Mouse (Mus musculus) spleen, postnatal 10 days (tissue): ENCODE measurements at regions not wholly inside any gene's neighbourhood (a gene's known extent, or its start where the extent isn't known, plus 50 kb on each side); places are given as distances from the start of the nearest gene placed in this dataset.

Experiments used
- DNase-seq, 2 experiments: peaks; one replicate each; pipeline ENCODE4 v3.0.0; 2021 to 2022; ENCODE audit warnings: low spot score in 2 of 2

DNA sequence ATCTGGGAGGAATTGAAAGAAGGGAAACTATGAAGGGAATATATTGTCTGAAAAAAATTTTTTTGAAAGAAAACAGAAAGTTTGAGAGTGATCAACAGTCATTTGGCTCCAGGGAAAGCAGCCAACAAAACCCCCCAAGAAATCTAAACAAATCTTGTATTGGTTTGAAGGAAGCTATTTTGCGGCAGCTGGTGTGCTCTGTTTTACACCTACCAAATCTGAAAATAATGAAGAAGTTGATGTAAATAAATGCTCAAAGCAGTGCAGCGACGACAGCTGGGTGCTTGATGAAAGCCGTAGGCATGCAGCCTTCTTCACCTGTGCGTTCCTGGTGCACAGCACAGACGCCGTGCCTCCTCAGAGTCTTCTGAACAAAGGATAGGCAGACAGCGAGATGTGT lies 488.2 kb downstream of the Tmem132b start:
- no peak for DNase-seq

DNA sequence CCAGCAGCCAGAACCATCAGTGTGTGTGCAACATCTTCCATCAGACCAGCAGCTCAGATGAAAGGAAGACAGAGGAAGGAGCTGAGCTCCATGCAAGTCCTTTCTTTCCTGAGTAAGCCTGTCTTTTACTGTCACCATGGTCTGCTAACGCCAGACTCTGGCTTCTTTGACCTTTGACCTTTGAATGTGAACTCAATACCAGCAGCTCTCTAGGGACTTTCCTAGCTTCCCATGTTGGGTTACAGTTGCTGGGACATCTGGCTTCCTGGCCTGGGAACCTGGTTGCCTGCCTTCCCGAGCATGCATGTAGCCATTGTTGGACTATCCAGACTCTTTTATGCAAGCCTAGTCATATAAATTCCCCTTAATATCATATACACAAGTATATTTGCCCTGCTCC lies 492.3 kb downstream of the Tmem132b start:
- DNase-seq: no peak

GRCm38 (mm10) chr5:126034846-126035245 lies 503.3 kb downstream of the Tmem132b start:
- DNase-seq: no peak

- DNase-seq: no peak
Measured at GRCm38 (mm10) chr5:126036686-126037085, 505.1 kb downstream of the Tmem132b start.

- no peak for DNase-seq
Measured at GRCm38 (mm10) chr5:126045761-126046160, 514.2 kb downstream of the Tmem132b start.

GRCm38 (mm10) chr5:126063644-126064043 lies 532.1 kb downstream of the Tmem132b start:
- no peak for DNase-seq

- no peak for DNase-seq
Measured at GRCm38 (mm10) chr5:126079281-126079838, 547.8 kb downstream of the Tmem132b start.

DNA sequence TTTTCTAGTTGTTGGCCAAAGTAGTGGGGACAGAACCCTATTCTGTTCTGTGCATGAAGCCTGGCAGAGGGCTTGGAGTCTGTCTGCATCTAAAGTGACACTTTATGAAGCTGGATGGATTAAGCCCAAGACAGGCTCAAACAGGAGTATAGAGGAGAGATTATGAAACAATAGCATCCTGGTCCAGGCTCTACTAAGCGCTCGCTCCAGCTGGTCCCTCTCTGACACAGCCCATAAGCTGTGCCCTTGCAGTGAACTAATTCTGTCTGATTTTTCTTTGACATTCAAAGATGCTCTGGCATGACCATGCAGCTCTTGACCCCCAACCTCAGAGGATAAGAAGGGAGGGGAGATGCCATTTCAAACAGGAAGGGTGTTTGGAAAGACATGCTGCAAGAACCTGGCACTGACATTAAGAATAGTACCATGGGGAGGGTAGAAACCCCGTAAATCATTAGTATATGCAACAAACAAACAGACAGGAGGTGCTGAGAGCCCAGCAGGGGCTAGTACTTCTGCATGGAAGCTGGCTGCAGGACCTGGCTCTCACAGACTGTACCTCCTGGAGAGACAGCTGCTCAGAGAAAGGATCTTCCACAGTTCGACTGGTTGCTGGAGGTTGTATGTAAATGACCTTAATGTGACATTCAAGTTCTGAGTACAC lies 556.8 kb downstream of the Tmem132b start:
- no peak for DNase-seq

DNA sequence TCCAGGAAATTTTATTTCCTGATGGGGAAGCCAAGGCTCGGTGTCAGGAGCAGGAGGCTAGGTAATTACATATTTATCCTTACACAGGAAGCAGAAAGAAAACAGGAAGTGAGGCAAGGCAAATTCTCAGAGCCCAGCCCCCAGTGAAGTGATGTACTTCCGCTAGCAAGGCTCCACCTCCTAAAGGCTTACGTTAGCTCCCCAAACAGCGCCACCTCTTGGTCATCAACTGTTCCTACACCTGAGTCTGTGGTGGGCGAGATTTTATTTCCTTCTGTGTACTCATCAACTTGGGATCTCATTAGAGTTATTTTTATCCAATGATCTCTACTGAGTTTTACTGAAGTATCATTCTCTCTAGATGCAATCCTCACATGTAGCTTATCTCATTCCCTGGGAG lies 561.6 kb downstream of the Tmem132b start:
- no peak for DNase-seq

GRCm38 (mm10) chr5:126096616-126097261 lies 565.2 kb downstream of the Tmem132b start:
- no peak for DNase-seq

DNA sequence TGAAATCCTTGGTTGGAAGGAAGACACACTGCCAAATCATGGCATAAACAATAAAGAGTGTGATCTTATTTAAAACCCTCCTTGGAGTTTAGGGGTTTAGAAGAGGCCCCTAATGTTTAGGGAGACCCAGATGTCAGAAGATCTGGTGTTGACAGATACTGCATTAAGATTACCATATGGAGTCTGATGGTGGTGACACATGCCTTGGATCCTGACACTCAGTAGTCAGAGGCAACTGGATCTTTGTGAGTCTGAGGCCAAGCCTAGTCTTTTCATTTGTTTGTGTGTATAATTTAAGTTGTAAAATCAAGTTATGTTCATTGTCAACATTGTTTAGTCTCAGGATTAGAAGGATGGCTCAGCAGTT lies 565.7 kb downstream of the Tmem132b start:
- no peak for DNase-seq

DNA sequence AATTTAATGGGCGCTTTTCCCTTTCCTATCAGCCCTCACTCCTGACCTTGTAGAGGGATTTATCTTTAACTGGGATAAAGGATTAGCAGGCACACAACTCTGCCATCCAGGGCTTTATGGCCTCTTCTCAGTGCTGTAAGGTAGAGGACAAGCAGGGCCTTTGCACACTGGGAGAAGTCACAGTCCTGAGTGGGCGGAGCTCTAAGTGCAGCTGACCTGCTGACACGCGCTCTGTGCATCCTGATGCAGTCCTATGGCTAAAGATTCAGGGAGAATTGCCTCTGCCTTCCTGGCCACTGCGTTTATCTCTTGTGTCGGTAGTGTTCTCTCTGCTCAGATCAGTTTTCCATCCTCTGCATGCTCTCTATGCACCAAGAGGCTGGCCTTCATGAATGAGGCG lies 566.9 kb downstream of the Tmem132b start:
- no peak for DNase-seq

GRCm38 (mm10) chr5:126099931-126100330 lies 568.4 kb downstream of the Tmem132b start:
- no peak for DNase-seq

GRCm38 (mm10) chr5:126104464-126104863 lies 572.9 kb downstream of the Tmem132b start:
- DNase-seq: no peak

GRCm38 (mm10) chr5:126104883-126105282 lies 573.3 kb downstream of the Tmem132b start:
- DNase-seq: no peak

DNA sequence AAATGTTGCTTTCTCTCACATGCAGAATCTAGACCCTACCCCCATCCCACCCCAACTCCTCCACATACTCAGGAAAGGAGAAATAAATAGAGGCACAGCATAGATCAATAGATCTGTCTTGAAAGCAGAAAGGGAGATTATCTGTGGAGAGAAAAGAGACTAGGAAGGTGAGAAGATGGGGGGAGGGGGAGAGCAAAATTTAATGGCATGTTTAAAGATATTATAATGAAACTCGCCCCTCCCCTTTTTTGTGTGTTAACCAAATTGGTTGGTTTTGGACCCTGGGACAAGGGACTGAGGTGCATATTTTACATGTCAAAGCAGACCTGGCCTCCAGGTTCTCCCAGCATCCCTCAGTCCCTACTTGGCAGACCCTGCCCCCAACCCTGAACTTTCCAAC lies 573.9 kb downstream of the Tmem132b start:
- DNase-seq: no peak

DNA sequence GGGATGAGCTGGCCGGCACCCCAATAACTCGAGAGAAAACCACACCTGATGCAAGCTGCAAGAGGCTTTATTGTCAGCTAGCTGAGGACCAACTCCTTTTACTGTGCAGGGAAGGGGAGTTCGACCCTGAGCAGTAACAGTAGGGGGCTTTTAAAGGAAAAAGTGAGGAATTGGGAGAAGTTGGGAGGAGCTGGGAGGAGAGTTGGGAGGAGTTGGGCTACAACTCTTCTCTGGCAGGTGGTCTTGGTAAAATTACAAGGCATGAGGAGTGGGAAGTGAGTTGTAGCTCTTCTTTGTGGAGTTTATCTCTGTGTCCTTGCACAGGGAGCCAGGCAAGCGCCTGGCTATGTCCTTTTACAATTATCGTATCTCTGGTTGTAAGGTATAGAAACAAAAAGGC lies 575.4 kb downstream of the Tmem132b start:
- no peak for DNase-seq

DNA sequence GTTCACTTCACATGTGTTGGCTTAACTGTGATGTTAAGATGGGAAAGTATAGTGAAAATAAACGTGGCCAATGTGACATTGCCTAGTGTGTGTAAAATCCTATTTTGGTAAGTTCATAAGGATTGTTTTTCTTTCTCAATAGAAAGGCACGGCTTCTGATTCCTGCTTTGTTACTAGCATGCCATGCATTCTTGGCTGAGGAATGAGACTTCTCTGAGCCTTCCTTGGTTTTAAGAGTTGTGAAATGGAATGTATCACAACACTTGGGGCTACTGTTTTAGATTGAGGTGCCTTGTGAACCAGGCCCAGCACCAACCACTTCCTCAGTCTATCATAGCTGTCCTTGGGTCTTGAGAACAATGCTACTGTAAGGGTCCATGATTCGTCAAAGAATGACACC lies 577.3 kb downstream of the Tmem132b start:
- no peak for DNase-seq

DNA sequence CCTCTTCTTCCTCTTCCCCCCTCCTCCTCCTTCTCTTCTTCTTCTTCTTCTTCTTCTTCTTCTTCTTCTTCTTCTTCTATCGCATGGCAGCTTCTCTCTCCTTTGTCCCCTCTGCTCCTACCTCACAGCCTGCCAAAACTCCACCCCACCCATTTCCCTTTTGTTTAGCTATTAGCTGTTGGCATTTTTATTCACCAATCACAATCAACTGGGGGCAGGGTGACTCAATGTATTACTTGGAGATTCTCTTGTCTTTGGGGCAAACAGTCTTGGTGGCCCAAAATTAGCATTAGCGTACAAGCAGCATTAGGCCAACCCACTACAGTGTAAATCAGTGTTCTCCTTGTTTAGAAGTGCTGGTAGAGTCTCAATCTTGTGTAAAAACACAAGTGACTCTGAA lies 585.7 kb downstream of the Tmem132b start:
- no peak for DNase-seq

DNA sequence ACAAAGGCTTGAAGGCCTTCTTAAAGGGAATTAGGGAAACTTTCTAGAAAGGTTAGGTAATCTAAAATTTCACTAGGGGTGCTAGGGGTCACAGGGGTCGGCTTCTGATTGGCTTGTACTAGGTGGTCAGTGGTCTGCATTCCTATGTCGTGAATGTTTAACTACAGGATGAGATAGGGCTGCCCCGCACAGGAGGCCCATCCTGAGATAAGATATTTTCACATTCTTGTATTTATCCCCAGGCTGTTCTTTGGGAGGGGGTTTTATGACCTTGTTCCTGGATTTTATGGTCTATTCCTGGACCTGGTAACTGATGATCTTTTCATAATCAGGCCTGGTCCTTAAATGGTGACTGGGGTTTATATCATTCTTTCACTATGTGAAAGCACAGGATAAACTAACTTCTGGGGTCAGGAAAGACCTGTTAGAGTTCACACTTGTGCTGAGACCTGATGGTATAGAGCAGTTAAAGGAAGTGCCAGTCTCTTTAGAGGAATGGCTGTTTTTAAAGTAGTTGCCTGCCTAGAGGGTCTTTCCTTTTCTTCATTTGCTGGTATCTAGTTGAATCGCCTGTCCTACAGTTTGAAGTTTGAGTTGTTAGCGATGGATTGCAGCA lies 586.4 kb downstream of the Tmem132b start:
- no peak for DNase-seq

- DNase-seq: no peak
Measured at GRCm38 (mm10) chr5:126118731-126119130, 587.2 kb downstream of the Tmem132b start.

DNA sequence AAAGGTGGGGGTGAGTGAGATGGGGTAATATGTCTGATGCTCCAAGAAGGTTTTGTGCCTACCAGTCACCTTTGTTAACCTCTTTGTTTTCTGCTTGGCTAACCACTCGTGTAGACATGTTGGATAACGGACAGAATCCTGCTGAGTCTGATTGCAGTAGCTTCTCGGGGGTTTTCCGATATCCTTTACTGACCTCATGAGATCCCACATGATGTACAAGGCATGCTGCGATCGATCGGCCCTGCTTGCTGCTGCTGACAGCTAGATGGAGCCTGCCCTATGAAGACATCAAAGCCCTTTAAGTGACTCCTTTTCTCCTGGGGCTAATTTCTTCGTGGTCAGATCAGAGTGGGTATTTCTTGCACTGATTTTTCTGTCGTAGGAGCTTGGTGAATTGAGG lies 591.6 kb downstream of the Tmem132b start:
- no peak for DNase-seq

GRCm38 (mm10) chr5:126127486-126127885 lies 595.9 kb downstream of the Tmem132b start:
- DNase-seq: no peak
